Mouse (Mus musculus) intestine, postnatal 0 days (tissue): ENCODE results near the gene Napsa. TPM values are rescaled to one million over a fixed set of nuclear protein-coding genes. Genes with fewer than 3 reads are reported as not detected.
A peak's percentile ranks its signal among the peaks of the same experiment; 100 is the strongest.

ENCODE experiments used
- ATAC-seq: fragments of 200-750 bp; cut with Nextera tagmentation; 2 replicates; pipeline ENCODE4 v1.8.0; 2017; ENCODE audit warnings: mild to moderate bottlenecking, moderate TSS enrichment, moderate library complexity
- H3K27ac ChIP-seq: fragments of 300-500 bp; sonication (generic); 2 replicates; pipeline ENCODE4 v1.5.1; 2014; ENCODE audit warnings: mild to moderate bottlenecking, low read depth, low read length, moderate library complexity
- H3K27me3 ChIP-seq: fragments of 300-500 bp; sonication (generic); replicated peaks from 2 replicates; pipeline ENCODE4 v1.6.1; 2014; ENCODE audit warnings: low read length, mixed read lengths; ENCODE audit not compliant: control insufficient read depth, insufficient read depth
- H3K36me3 ChIP-seq: fragments of 300-500 bp; sonication (generic); 2 replicates; pipeline ENCODE4 v1.6.1; 2014; ENCODE audit warnings: mild to moderate bottlenecking, moderate library complexity; ENCODE audit not compliant: control insufficient read depth, insufficient read depth
- H3K4me1 ChIP-seq: fragments of 300-500 bp; sonication (generic); replicated peaks from 2 replicates; pipeline ENCODE4 v1.6.1; 2014; ENCODE audit warnings: antibody characterized with exemption, low read length, mixed read lengths; ENCODE audit not compliant: control insufficient read depth, insufficient read depth
- H3K4me2 ChIP-seq: fragments of 300-500 bp; sonication (generic); replicated peaks from 2 replicates; pipeline ENCODE4 v1.6.1; 2014; ENCODE audit warnings: low read depth, mild to moderate bottlenecking, moderate library complexity
- H3K4me3 ChIP-seq: fragments of 300-500 bp; sonication (generic); 2 replicates; pipeline ENCODE4 v1.5.1; 2014; ENCODE audit warnings: low read depth, low read length
- H3K9ac ChIP-seq: fragments of 300-500 bp; sonication (generic); 2 replicates; pipeline ENCODE4 v1.6.1; 2014; ENCODE audit warnings: mild to moderate bottlenecking, low read depth, low read length
- H3K9me3 ChIP-seq: fragments of 300-500 bp; sonication (generic); 2 replicates; pipeline ENCODE4 v1.6.1; 2016; ENCODE audit warnings: mixed run types; ENCODE audit not compliant: control insufficient read depth
- CTCF ChIP-seq: sonication (generic); IDR thresholded peaks from 2 replicates; pipeline ENCODE4 v1.5.1; 2016; ENCODE audit warnings: low read depth, mild to moderate bottlenecking, control low read depth, antibody characterized with exemption, moderate library complexity
- WGBS: fragments of 180-500 bp; shearing (Covaris S2); extraction: QIAGEN DNeasy Blood & Tissue Kit; methylation state at CpG from one replicate; pipeline ENCODE4 v1.1.7; 2014; 5-methylcytosine and 5-hydroxymethylcytosine counted together
- polyA plus RNA-seq: library from polyadenylated mRNA; unstranded; fragments of >200 nt; fragmentation: Nextera tagmentation; extraction: Ambion mirVana; gene quantifications from 2 replicates; pipeline ENCODE4 v1.2.1, GENCODE M21; 2015

Napsa gene
- polyA plus RNA-seq, 1 experiment from 2014 or later, result 0.99 TPM

- no peaks in the 10 kb centered on the region for H3K36me3 ChIP-seq
- no peak overlapping the region for H3K4me2 ChIP-seq
- no peak for ATAC-seq
- H3K4me3 ChIP-seq, result no peak overlapping the region
- H3K27ac ChIP-seq, result no peak overlapping the region
- H3K4me1 ChIP-seq, result no peaks in the 10 kb centered on the region
- H3K9ac ChIP-seq, result no peak overlapping the region
- no peaks in the 10 kb centered on the region for H3K9me3 ChIP-seq
- 74% methylated on average over 12 of the region's 12 CpGs for WGBS
- no peak for TF ChIP-seq CTCF
- peaks cover 22% of the 10 kb centered on the region for H3K27me3 ChIP-seq
These were observed 26.2 kb downstream of the Napsa start for GRCm38 (mm10) chr7:44598336-44598735.

DNA sequence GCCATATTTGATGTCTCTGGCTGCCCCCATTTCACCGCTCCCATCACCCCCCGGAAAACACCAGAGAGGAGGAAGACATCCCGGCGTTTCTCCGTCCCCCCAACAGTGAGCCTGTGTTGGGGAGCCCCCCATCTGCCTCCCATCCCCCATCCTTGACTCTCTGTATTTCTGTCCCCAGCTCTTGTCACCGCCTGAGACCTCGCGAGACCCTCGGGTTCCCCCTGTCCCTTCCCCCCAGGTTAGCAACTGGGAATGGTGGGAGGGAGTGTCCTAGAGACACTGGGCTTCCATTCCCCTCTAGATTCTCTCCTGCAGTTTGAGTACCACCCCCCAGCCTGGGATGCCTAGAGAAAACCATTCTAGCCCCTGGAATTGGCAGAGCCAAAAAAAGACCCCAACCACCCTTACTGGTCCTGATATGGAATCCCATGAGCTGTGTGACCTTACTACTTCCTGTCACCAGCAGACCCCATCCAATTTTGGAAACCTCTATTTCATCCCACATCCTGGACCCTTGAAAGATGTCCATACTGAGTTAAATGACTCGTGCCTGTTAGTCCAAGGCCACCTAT is 28.6 kb downstream of the Napsa start:
- Histone ChIP-seq H3K36me3 (no peaks in the 10 kb centered on the region; the same call in 1 of the 2 replicates), H3K9ac (no peak overlapping the region), H3K4me2 (no peak overlapping the region), H3K27me3 (peaks cover 31% of the 10 kb centered on the region), H3K27ac (no peak overlapping the region), H3K4me1 (no peaks in the 10 kb centered on the region), H3K4me3 (no peak overlapping the region), H3K9me3 (no peaks in the 10 kb centered on the region)
- 81% methylated on average over 10 of the region's 10 CpGs for WGBS
- TF ChIP-seq CTCF, result no peak
- ATAC-seq, result no peak

DNA sequence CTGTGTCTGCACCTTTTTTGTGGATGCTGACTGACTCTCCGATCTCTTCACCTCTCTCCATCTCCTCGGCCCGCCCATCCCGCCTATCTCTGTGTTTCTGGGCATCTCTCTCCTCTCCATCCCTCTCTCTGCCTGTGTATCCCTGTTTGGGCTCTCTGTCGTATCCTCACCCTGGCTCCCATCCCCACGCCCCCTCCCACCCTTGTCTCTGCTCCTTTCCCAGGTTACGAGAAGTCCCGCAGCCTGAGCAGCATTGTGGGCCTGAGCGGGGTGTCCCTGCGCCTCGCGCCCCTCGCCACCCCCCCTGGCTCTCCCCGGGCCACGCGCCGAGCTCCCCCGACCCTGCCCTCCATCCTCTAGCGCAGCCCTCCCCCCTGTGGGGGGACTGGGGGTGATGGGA is 29.5 kb downstream of the Napsa start:
- no peaks in the 10 kb centered on the region for H3K9me3 ChIP-seq
- H3K4me3 ChIP-seq, result no peak overlapping the region
- TF ChIP-seq CTCF, result no peak
- H3K4me1 ChIP-seq, result no peaks in the 10 kb centered on the region
- ATAC-seq, result no peak
- H3K27ac ChIP-seq, result no peak overlapping the region
- peaks cover 5% of the 10 kb centered on the region; the same call in 1 of the 2 replicates for H3K36me3 ChIP-seq
- WGBS, result 20% methylated on average over 19 of the region's 19 CpGs
- H3K4me2 ChIP-seq, result no peak overlapping the region
- no peak overlapping the region for H3K9ac ChIP-seq
- peaks cover 31% of the 10 kb centered on the region for H3K27me3 ChIP-seq

- peaks cover 31% of the 10 kb centered on the region for H3K27me3 ChIP-seq
These were observed 30.3 kb downstream of the Napsa start for GRCm38 (mm10) chr7:44602443-44602842.

GRCm38 (mm10) chr7:44603186-44603855 is 31.1 kb downstream of the Napsa start:
- no peaks in the 10 kb centered on the region for H3K9me3 ChIP-seq
- TF ChIP-seq CTCF, result no peak
- H3K9ac ChIP-seq, result no peak overlapping the region
- 4% methylated on average over 20 of the region's 20 CpGs for WGBS
- H3K4me1 ChIP-seq, result no peaks in the 10 kb centered on the region
- H3K27me3 ChIP-seq, result peaks cover 31% of the 10 kb centered on the region
- no peak overlapping the region for H3K4me2 ChIP-seq
- H3K27ac ChIP-seq, result no peak overlapping the region
- H3K4me3 ChIP-seq, result no peak overlapping the region
- ATAC-seq, result no peak
- H3K36me3 ChIP-seq, result peaks cover 22% of the 10 kb centered on the region

More at GRCm38 (mm10) chr7:44602443-44602842, 30.3 kb downstream of the Napsa start:
- H3K4me1 ChIP-seq, result no peaks in the 10 kb centered on the region
- H3K36me3 ChIP-seq, result peaks cover 13% of the 10 kb centered on the region; the same call in 1 of the 2 replicates
- ATAC-seq, result no peak
- no peak overlapping the region for H3K9ac ChIP-seq
- no peaks in the 10 kb centered on the region for H3K9me3 ChIP-seq
- TF ChIP-seq CTCF, result no peak
- H3K4me2 ChIP-seq, result no peak overlapping the region
- no peak overlapping the region for H3K27ac ChIP-seq
- H3K4me3 ChIP-seq, result no peak overlapping the region
- WGBS, result 14% methylated on average over 11 of the region's 11 CpGs

DNA sequence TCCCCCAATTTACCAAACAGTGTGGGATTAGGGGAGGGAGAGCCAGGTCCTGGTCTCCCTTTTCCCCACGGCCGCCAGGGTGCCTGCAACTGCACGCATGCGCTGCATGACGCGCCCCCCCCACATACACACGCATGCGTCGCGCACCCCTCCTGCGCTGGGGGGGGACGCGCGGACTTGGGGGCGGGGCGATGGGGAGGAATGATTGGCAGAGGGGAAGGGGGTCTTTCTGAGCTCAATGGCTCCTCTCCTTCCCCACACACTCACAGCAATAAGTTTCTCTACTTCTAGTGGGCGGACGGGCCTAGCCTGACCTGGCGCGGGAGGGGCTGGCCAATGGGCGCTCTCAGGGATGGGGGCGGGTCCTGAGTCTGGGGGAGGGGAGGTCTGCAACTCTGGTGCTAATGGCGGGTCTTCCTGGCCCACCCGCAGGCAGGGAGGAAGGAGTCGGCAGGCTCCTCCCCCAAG is 32.0 kb downstream of the Napsa start:
- 1% methylated on average over 22 of the region's 25 CpGs for WGBS
- no peak for ATAC-seq
- Histone ChIP-seq H3K27ac (no peak overlapping the region), H3K27me3 (peaks cover 31% of the 10 kb centered on the region), H3K36me3 (peaks cover 30% of the 10 kb centered on the region), H3K4me3 (peak overlapping the region; percentile 2; the same call in 1 of the 2 replicates), H3K9me3 (no peaks in the 10 kb centered on the region), H3K4me2 (peak overlapping the region; percentile 47), H3K4me1 (no peaks in the 10 kb centered on the region), H3K9ac (no peak overlapping the region; the same call in 1 of the 2 replicates)
- peak; percentile 25; the same call in 1 of the 2 replicates for TF ChIP-seq CTCF
